Mouse (Mus musculus) right cerebral cortex, adult 2 months (tissue): ENCODE data around the gene Olfm1.

Experiments used
- DNase-seq, 2 experiments: peaks; one replicate each; pipeline ENCODE4 v3.0.0; 2021 to 2022; ENCODE audit warnings: low spot score in 2 of 2

The Olfm1 gene

GRCm38 (mm10) chr2:28204677-28205466 is 12.1 kb downstream of the Olfm1 start:
- DNase-seq, result peak; percentile 34

GRCm38 (mm10) chr2:28205467-28205805 is 12.6 kb downstream of the Olfm1 start:
- peak; percentile 82 to 88 for DNase-seq

GRCm38 (mm10) chr2:28205870-28206421 is 13.2 kb downstream of the Olfm1 start:
- peak in 1 of 2 experiments; percentile 14 for DNase-seq

- no peak for DNase-seq
These were observed 13.7 kb downstream of the Olfm1 start for GRCm38 (mm10) chr2:28206472-28206871.

GRCm38 (mm10) chr2:28207200-28207750 is 14.5 kb downstream of the Olfm1 start:
- DNase-seq, result no peak

- DNase-seq, result no peak
These were observed 15.4 kb downstream of the Olfm1 start for GRCm38 (mm10) chr2:28208130-28208745.

GRCm38 (mm10) chr2:28209211-28209610 is 16.4 kb downstream of the Olfm1 start:
- no peak for DNase-seq

GRCm38 (mm10) chr2:28209653-28210052 is 16.9 kb downstream of the Olfm1 start:
- DNase-seq, result no peak

- DNase-seq, result no peak
These were observed 17.5 kb downstream of the Olfm1 start for GRCm38 (mm10) chr2:28210273-28210672.

- peak; percentile 59 to 64 for DNase-seq
These were observed 18.9 kb downstream of the Olfm1 start for GRCm38 (mm10) chr2:28211531-28212281.

GRCm38 (mm10) chr2:28212911-28213310 is 20.1 kb downstream of the Olfm1 start:
- DNase-seq, result no peak

GRCm38 (mm10) chr2:28216211-28216775 is 23.5 kb downstream of the Olfm1 start:
- DNase-seq, result no peak

GRCm38 (mm10) chr2:28217783-28218182 is 25.0 kb downstream of the Olfm1 start:
- no peak for DNase-seq

- DNase-seq, result peak in 1 of 2 experiments; percentile 33
These were observed 26.0 kb downstream of the Olfm1 start for GRCm38 (mm10) chr2:28218651-28219356.

GRCm38 (mm10) chr2:28219625-28220024 is 26.8 kb downstream of the Olfm1 start:
- no peak for DNase-seq

GRCm38 (mm10) chr2:28221803-28222202 is 29.0 kb downstream of the Olfm1 start:
- DNase-seq, result no peak

GRCm38 (mm10) chr2:28224819-28225218 is 32.0 kb downstream of the Olfm1 start:
- DNase-seq, result peak in 1 of 2 experiments; percentile 37

- DNase-seq, result peak; percentile 76 to 79
These were observed 33.1 kb downstream of the Olfm1 start for GRCm38 (mm10) chr2:28225906-28226305.

GRCm38 (mm10) chr2:28226971-28227370 is 34.2 kb downstream of the Olfm1 start:
- DNase-seq, result no peak

GRCm38 (mm10) chr2:28227589-28228191 is 34.9 kb downstream of the Olfm1 start:
- peak in 1 of 2 experiments; percentile 20 for DNase-seq
